Mouse (Mus musculus) myocyte (in vitro differentiated cells): ENCODE measurements at regions not wholly inside any gene's neighbourhood (a gene's known extent, or its start where the extent isn't known, plus 50 kb on each side); places are given as distances from the start of the nearest gene placed in this dataset.

Experiments used
- MAX ChIP-seq: IDR thresholded peaks from one replicate; pipeline ENCODE4 v1.6.1; 2011; ENCODE audit warnings: low read depth, mild to moderate bottlenecking, control low read depth
- POLR2A ChIP-seq: IDR thresholded peaks from one replicate; pipeline ENCODE4 v1.6.1; 2011; ENCODE audit warnings: low read depth, mild to moderate bottlenecking, control low read depth, moderate library complexity; ENCODE audit not compliant: insufficient read length

GRCm38 (mm10) chr9:83258986-83259385 lies 112.5 kb upstream of the Hmgn3 start:
- TF ChIP-seq POLR2A (no peak), MAX (no peak)
